Mouse (Mus musculus): ENCODE data around the gene Fxr2. TPM values are rescaled to one million over a fixed set of nuclear protein-coding genes. Genes with fewer than 3 reads are reported as not detected.

The Fxr2 gene
- total RNA-seq (2021) = 100 to 1,000 TPM; 105 to 106 TPM
- long read RNA-seq, experiment 1, transcript Fxr2-201 (17 exons, 2,951 nt) = major isoform, 64 of 88 reads
- long read RNA-seq, experiment 1, partial matches to known transcripts = 9 of 88 reads
- long read RNA-seq, experiment 1, other reads (novel, unspliced or antisense) = 15 of 88 reads
- long read RNA-seq, experiment 2, transcript Fxr2-201 (17 exons, 2,951 nt) = major isoform, 92 of 132 reads
- long read RNA-seq, experiment 2, partial matches to known transcripts = 26 of 132 reads
- long read RNA-seq, experiment 2, other reads (novel, unspliced or antisense) = 14 of 132 reads

DNA sequence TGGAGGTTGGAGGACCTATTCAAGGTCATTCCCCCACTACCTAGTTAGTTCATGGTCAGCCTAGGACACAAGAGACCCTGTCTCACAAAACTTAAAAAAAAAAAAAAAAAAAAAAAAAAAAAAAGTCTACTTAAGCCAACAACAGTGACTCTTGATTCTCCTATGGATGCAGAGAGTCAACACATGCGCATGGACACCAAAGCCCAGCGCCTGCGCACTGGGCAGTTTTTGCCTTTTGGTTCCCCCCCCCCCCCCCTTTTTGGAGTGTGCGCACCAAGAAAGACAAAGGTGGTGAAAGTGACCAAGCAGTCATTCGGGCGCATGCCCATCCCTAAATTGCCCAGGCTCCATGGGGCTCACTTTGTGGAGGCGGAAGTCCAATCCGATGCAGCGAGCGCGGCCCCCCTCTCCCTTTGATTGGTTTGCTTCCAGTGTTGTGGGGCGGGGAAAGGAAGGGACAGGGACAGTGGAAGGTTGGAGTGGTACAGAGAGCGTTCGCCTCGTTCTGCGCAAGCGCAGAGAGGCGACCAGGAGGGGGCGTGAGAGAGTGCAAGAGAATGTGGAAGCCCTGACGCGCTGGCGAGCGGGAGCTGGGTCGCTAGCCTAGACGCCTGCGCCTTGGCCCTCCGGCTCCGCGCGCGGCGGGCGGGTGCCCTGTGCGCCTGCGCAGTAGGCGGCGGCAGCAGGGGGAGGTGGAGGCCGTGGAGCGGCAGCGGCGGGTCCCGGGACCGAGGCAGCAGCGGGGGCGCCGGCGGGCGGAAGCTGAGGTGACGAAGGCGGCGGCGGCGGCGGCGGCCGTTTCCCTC lies at the start of gene Fxr2:
TSS of gene Fxr2 (plus strand) at position 707 of the 806 bp plus-strand sequence.
- DNase-seq (ENCODE audit: low spot score in 2 of 2) = peak; percentile 100

- no peak for DNase-seq (ENCODE audit: low spot score in 2 of 2)
Measured at GRCm38 (mm10) chr11:69584008-69584407, 48.8 kb upstream of the Fxr2 start.

GRCm38 (mm10) chr11:69584937-69585336 lies 47.9 kb upstream of the Fxr2 start:
- no peak for DNase-seq (ENCODE audit: low spot score in 2 of 2)

- DNase-seq (ENCODE audit: low spot score in 2 of 2) = no peak
Measured at GRCm38 (mm10) chr11:69585718-69586325, 47.0 kb upstream of the Fxr2 start.

GRCm38 (mm10) chr11:69589207-69589834 lies 43.5 kb upstream of the Fxr2 start:
- no peak for DNase-seq (ENCODE audit: low spot score in 2 of 2)

DNA sequence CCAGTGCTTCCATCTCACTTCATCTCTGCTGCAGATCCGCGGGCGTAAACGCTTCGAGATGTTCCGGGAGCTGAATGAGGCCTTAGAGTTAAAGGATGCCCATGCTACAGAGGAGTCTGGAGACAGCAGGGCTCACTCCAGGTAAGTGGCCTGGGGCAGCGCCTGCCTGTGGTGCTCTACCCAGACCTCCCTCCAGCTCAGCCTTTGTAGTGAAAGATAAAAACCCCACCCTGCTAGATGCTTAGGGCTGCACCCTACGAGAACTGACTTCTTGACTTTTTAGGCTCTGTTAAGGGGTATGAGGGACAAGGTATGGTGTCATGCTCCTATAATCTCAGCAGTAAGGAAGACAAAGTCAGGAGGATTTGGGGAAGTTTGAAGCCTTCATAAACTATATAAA lies 42.2 kb upstream of the Fxr2 start:
- no peak for DNase-seq (ENCODE audit: low spot score in 2 of 2)

DNA sequence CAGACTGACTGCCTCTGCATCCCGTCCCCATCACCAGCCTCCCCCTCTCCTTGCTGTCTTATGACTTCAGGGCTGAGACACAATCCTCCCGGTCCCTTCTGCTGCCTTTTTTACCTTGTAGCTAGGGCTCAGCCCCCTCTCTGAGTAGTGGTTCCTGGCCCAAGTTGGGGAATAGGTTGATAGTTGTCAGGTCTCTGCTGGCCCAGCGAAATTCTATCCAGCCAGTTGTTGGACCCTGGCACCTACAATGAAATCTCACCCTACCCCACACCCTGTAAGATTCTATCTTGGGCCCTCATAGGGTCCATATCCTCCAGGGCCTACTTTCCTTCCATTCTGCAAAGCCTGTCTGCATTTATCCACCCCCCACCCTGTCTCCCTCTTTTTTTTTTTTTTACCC lies 41.4 kb upstream of the Fxr2 start:
- no peak for DNase-seq (ENCODE audit: low spot score in 2 of 2)

GRCm38 (mm10) chr11:69591899-69592637 lies 40.7 kb upstream of the Fxr2 start:
- DNase-seq (ENCODE audit: low spot score in 2 of 2) = peak; percentile 84 to 90

- no peak for DNase-seq (ENCODE audit: low spot score in 2 of 2)
Measured at GRCm38 (mm10) chr11:69592799-69593198, 40.0 kb upstream of the Fxr2 start.

DNA sequence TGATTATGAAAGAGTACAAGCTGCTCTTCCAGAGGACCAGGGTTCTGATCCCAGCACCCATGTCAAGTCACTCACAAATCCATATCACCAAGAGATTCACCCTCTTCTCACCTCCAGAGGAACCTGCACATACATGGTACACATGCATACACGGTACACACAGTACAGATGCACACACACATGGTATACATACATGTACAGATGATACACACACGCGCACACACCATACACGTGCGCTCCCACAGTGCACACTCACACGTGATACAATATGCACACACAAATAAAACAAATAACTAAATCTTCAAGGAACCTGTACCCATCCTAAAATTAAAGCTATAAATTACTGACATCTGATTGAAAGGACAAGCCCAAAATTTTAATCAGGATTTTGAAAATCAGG lies 37.9 kb upstream of the Fxr2 start:
- no peak for DNase-seq (ENCODE audit: low spot score in 2 of 2)

- DNase-seq (ENCODE audit: low spot score in 2 of 2) = no peak
Measured at GRCm38 (mm10) chr11:69599436-69599835, 33.4 kb upstream of the Fxr2 start.

DNA sequence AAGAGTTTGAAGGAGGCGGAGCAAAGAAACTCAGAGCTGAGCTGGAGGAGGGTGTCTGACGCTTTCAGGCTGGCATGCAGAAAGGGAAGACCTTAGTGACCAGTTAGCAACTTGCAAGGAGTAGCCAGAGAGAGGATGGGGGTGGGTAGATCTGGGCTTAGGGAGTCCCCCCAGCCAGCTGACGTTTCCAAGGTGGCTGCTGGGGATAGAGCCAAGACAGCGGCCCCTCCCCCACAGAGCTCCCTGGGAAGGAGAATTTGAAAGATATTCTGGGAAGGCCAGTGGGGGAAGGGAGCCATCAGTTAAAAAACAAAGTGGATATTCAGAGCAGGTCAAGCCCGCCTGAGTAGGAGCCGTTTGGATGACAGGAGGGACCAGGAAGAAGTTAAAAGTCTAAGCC lies 32.7 kb upstream of the Fxr2 start:
- peak; percentile 73 to 85 for DNase-seq (ENCODE audit: low spot score in 2 of 2)

DNA sequence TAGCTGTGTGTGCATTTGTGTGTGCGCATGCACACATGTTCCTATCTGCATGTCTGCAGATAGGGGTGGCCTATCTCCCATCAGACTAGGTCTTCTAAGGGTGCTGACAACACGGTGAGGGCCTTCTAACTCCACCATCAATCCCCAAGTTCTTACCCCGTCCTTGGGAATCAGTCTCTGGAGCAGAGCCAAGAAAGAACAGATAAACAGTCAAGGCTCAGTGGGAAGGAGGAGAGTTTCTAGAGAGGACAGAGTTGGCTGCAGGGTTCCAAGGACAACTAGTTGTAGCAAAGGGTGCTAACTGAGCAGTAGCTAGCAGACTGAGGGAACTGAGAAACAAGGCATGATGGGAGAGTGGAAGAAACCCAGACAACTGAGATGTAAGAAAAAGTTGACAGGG lies 31.0 kb upstream of the Fxr2 start:
- DNase-seq (ENCODE audit: low spot score in 2 of 2) = no peak

DNA sequence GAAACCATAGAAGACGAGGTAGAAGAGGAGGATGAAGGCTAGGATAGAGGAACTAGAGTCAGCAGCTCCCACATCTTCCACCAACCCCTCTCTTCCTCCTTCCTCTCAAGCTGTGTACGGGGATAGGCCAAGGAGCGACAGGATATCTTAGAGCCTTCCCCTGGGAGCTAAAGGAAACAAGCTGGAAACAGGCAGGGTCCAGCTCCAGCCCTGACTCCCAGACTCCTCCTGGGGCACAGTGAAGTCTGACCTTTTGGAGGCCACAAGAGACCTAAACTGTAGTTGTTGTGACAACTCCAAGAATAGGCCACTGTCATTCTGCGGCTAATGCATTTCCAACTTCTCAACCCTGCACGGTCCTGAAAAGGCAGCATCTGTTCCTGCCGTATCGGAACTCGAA lies 29.3 kb upstream of the Fxr2 start:
- DNase-seq (ENCODE audit: low spot score in 2 of 2) = no peak

DNA sequence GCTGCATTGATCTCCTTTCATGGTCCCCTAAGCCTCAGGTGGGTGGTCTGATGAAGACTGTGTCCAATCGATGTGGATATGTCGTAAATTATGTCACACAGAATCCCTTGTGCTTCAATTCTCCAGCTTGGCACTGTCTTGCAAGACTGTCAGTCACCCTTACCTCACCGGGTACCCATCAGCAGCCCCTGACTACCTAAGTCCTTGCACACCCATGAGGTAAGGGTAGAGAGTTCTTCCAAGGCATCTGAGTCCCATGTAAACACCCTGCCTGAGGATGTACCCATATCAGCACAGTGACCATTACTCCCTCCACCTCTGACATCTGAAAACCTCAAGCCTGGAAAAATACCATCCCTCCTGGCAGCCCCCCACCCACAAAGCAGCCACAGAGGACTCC lies 28.4 kb upstream of the Fxr2 start:
- DNase-seq (ENCODE audit: low spot score in 2 of 2) = no peak

DNA sequence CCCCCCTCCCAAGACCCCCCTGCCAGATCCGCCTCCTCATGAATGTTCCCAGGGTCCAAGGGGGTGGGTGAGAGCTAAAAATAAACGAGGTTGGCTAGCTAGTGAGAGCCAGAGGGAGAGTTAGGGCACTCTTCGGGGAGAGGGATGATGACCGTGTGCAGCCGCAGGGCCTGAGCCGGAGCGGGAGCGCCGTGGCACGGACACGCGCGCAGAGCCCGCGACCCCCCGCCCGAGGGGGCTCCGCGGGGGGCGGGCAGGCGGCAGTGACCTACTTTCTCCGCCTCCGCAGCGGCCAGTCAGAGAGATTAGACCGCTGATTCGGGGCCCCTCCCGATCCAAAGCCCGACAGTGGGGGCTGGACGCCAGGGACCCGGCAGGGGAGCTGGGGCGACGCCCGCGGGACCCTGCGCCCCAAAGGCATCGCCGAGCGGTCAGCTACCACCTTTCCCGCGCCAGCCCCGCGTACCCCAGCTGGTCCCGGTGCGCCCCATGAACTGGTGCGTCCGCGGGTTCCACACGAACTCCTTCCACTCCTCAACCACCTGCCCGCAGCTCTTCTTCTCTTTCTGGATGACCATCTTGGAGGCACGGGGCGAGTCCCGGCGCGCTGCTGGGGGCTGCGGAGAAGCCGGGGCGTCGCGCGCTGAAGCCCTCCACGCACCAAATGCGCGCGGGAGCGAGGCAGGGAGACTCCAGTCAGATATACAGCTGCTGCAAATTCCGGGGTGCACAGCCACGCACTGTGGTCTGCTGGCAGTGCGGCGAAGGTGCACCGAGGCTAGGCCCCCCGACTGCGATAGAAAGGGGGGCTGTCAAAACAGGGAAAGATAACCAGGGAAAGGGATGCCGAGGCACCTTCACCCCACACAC lies 27.8 kb upstream of the Fxr2 start:
- peak; percentile 33 to 47 for DNase-seq (ENCODE audit: low spot score in 2 of 2)

DNA sequence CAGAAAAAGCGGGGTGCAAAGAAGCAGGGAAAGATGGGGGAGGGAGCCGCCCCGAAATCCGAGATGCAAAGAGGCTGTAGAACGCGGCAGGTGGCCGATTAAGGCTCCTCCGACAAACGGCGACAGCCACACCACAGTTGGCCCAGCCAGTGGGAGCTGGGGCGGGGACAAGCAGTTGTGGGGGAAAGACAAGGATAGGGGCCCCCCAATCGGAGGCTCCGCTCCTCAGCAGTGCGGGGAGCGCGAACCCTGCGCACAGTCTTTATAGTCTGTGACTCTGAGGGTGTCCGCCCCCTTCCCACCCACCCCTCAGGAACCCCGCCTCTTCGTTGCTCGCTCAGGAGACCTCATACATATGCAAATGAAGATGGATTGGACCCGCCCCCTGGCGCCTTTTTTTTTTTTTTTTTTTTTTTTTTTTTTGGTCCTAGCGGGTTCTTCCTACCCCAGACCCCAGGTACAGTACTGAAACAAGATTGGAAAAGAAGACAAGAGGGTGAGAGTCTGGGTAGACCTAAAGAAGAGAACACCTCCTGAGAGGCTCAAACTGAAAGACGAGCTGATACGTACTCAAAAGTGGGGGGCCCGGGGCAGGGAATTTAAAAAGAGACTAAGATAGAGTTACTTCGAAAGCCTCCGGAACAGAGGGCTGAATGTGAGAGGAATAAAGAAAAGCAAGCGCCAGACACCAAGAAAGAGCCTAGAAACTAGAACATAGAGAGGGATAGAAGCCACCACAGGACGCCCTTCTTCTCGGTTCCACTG lies 26.9 kb upstream of the Fxr2 start, which contains the start of gene Atp1b2:
TSS of gene Atp1b2 (minus strand) at position 217 of the 765 bp plus-strand sequence.
- DNase-seq (ENCODE audit: low spot score in 2 of 2) = peak; percentile 85 to 92

GRCm38 (mm10) chr11:69606491-69606795 lies 26.3 kb upstream of the Fxr2 start:
- no peak for DNase-seq (ENCODE audit: low spot score in 2 of 2)

DNA sequence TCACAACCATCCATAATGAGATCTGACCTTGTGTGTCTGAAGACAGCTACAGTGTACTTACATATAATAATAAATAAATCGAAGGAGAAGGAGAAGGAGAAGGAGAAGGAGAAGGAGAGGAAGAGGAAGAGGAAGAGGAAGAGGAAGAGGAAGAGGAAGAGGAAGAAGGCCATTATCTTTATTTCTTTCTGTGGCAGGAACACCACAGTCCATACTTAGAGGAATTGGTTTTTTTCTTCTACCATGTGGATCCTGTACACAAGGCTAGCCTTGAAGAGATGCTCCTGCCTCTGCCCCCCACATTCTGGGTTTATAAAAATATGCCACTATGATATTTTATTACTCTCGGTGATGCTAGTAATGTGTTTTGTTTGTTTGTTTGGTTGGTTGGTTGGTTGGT lies 26.0 kb upstream of the Fxr2 start:
- no peak for DNase-seq (ENCODE audit: low spot score in 2 of 2)

All from layer of hippocampus, postnatal 14 days (tissue).